Mouse (Mus musculus) adrenal gland, adult (tissue): Measurements from ENCODE around the gene A4gnt.
A peak's percentile ranks its signal among the peaks of the same experiment; 100 is the strongest.

Source experiments
- DNase-seq, 2 experiments: peaks; one replicate each; pipeline ENCODE4 v3.0.0; 2022 to 2023; ENCODE audit warnings: low spot score in 1 of 2; ENCODE audit not compliant: inconsistent age in 2 of 2

A4gnt gene

GRCm38 (mm10) chr9:99612202-99612601 lies at the start of gene A4gnt:
A4gnt (plus strand) TSS chr9:99612502.
- DNase-seq, result no peak

- peak; percentile 68 to 89 for DNase-seq
Observed at GRCm38 (mm10) chr9:99563714-99564113, 48.6 kb upstream of the A4gnt start.

- DNase-seq, result no peak
Observed at GRCm38 (mm10) chr9:99568023-99568346, 44.3 kb upstream of the A4gnt start.

DNA sequence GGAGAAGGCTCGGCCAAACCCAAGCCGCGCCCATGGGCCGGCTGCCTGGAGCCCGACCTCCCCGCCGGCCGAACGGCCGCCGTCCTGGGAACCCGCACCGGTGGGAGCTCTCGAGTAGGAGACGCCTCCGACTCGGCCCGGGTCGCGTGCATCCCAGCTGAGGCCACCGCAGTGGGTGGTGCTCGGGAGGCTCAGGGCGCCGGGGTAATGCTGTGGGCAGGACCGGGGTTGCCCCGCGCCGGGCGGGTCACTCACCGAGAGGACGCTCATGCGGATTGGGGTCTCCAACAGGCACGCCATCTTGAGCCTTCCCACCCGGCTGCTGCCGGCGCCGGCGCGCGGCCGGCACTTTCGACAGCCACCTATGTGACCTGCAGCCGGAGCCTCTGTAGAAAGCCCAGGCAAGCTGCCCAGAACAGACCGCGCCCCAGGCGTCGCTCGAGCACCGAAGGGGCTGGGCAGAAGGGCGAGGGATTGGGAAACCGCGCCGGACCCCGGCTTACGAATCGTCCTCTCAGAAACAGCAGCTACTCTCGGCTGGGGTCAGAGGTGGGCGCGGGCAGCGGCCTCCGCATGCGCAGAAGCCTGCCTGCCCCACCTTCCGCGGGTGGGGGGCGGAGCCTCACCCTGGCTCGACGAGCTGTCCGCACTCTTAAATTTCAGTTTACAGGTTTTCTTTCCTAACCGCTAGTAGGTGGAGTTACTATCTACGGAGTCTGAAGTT lies 43.8 kb upstream of the A4gnt start, which contains the start of gene Armc8:
TSS of gene Armc8 (minus strand) at position 553 of the 724 bp plus-strand sequence.
- peak; percentile 94 to 98 for DNase-seq

- no peak for DNase-seq
Observed at GRCm38 (mm10) chr9:99569071-99569397, 43.3 kb upstream of the A4gnt start.

DNA sequence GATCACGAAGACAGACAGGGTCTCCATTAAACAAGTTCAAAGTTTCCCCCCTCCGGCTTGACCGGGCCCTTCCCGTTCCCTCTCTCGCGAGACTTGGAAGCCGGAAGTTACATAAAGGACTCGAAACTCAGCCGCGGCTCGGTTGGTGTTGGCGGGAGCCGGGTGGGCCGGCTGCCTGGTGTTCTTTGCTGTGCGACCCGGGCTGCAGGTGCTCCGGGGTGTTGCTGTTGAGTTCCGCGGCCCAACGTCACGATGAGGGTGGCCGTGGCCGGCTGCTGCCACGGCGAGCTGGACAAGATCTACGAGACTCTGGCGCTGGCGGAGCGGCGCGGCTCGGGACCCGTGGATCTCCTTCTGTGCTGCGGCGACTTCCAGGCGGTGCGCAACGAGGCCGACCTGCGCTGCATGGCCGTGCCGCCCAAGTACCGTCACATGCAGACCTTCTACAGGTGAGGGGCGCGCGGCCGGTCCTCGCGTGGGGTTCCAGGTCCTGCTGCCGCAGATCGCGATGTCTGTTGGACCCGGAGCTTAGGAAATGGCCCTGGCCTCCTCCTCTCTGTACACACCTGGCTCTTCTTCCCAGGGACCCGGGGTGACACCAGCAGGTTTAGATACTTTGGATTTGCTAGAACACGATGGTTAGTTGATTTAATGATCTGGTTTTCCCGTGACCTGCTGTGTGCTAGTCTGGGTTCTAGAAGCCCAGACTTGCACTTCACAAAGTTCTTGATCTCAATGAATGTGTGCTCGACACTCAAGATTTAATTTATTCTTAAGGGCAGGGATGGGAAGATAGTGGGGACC lies 36.4 kb upstream of the A4gnt start, which contains the start of gene Dbr1:
TSS of gene Dbr1 (plus strand) at position 123 of the 804 bp plus-strand sequence.
- peak; percentile 92 to 97 for DNase-seq

GRCm38 (mm10) chr9:99580655-99581054 lies 31.6 kb upstream of the A4gnt start:
- peak; percentile 30 to 74 for DNase-seq

DNA sequence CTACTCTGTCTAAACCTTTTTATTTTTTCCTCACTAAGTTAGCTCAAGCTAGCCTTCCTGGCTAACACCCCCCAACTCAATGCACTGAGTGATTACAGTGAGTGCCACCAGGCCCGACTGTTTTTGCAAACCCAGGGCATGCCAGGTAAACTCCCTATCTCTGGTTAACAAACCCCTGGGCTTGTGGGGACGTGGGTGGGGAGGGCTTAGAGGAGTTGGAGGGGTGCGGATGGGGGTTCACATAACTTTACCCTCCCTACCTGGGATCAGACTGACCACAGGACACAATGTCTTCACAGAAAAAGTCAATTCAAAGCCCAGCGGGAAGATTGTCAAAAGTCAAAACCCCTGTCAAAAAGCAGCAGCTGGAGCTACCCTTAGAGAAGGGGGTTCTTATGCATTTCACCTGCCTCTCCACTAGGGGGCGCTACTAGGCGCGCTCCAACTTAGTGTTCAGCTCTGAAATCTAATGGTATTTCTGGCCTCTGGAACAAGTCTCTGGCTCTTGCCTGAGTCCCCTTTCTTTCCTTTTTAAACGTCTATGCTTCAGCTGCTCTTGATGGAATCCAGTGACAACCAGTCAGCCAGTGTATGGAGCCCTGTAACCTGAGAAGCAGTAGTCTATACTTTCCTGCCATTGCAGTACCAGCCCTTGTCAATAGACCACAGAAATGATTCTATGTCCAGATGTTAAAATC lies 24.6 kb upstream of the A4gnt start:
- DNase-seq, result peak; percentile 49 to 87

DNA sequence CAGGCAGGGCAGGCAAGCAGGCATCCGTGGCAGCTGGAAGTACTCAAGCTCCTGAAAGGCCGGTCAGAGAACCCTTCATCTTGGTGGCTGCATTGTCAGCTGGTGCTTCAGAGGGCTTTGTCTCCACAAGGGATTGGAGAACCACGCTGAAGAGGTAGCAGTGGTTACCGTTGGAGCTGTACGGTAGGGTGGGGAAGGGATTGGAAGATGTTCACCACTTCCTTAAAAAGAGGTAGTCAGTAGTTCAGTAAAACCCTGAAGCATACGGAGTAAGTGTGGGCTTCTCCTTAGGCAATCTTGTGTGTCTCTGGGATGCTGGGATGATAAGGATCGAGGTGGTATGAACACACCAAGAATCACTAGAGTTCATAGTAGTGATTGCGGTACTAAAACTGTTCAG lies 21.2 kb upstream of the A4gnt start:
- DNase-seq, result no peak

GRCm38 (mm10) chr9:99599127-99599526 lies 13.2 kb upstream of the A4gnt start:
- peak in 1 of 2 experiments; percentile 51 for DNase-seq

DNA sequence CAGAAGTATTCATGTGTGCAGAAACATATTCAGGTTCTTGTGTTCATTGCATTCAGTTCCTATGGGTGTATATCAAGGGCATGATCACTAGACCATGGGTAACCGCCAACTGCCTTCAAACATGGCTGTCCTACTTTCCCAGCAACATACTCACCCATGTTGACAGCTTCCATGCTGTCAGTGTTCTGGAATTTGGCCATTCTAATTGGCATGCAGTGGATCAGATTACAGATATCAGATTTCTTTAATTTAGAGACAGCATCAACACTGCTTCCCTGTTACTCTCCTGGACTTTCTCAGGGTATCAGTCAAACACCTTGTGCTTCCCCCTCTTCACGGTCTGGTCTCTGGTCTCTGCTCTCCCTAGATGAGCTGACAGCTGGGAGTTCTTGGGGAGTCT lies 8.7 kb upstream of the A4gnt start:
- no peak for DNase-seq

DNA sequence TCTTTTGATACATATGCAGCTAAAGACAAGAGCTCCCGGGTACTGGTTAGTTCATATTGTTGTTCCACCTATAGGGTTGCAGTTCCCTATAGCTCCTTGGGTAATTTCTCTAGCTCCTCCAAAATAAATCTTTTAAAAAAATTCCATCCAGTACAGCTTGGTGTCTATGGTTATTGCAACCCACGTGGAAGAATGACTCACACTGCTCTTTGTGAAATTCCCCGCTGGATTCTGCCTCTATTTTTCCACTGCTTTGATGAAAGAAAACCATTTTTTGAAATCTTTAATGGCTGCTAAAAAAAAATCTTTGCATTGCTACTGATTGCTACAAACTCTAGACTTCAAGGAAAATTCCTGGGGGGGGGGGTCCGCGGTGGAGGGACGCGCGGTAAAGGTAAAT lies 7.4 kb downstream of the A4gnt start:
- no peak for DNase-seq

DNA sequence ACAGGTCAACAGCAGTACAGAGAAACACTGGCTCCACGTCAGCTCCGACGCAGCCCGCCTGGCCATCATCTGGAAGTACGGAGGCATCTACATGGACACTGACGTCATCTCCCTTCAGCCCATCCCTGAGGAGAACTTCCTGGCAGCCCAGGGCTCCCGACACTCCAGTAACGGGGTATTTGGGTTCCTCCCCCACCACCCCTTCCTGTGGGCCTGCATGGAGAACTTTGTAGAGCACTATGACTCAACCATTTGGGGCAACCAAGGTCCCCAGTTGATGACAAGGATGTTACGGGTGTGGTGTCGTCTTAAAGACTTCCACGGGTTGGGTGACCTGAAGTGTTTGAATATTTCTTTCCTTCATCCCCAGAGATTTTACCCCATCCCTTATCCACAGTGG lies 7.9 kb downstream of the A4gnt start:
- no peak for DNase-seq

DNA sequence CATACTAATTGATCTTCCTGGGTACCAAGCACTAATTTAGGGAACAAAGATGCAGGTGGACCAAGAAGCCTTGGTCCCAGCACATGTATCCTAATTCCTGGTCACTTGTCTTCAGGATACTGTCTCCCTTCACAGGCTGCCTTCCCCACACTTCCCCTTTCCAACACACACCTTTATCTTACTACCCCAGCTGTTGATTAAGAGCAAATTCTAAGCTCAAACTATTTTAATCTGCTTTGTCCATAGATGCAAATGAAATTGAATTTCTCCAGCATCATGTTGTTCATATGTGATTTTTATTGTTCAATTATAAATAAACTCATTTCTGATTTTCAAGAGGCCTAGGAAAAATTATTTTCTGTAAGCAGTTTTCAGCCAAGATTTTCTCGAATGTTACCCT lies 9.7 kb downstream of the A4gnt start:
- no peak for DNase-seq

- DNase-seq, result no peak
Observed at GRCm38 (mm10) chr9:99622966-99623365, 10.7 kb downstream of the A4gnt start.

- peak; percentile 35 to 86 for DNase-seq
Observed at GRCm38 (mm10) chr9:99624117-99624516, 11.8 kb downstream of the A4gnt start.

DNA sequence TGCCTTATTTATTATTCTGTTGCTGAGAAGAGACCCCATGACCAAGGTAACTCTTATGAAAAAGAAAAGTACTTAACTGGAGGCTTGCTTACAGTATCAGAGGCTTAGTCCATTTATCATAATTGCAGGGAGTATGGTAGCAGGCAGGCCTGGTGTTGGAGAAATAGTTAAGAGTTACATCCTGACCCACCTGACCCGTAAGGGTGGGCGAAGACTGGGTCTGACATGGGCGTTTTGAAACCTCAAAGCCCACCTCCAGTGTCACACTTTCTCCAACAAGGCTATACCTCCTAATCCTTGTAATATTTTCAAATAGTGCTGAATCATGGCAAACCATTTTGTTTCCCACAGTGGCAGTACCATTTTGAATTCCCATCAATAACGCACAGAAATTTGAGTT lies 16.3 kb downstream of the A4gnt start:
- DNase-seq, result no peak

DNA sequence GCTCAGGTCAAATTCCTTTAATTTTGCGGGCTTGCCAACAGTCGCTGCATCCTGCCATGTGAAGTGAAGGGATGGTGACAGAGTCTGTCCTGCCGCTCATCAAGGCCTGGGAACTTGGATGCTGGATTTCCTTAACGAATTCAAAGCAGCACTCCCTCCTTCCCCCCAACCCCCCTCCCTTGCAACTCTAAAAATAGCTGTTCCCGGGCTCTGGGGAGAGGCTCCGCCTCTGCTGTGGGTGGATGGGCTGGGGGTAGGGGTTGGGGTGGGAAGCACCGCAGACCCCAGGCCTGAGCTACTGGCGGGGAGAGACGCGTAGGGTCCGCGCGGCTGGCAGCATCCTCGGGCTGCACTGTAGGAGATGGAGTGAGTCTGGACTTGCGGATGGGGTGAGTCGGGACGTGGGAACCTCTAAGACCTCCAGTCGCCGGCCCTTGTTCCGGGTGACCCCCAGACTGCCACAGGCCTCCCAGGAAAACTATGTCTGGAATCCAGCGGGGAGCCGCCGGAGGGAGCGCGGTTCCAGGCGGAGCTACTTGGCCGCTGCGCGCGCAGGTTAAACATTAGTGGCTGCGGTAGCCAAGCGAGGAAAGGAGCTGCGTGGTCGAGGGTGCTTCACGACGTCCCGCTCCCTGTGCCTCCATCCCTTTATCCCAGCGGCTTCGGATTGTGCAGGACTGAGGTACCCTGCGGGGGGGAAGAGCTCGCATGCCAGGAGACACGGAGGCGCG lies 17.1 kb downstream of the A4gnt start, which contains the start of gene Dzip1l:
TSS of gene Dzip1l (plus strand) at position 216 of the 731 bp plus-strand sequence.
- DNase-seq, result peak; percentile 60 to 86

GRCm38 (mm10) chr9:99630071-99630470 lies 17.8 kb downstream of the A4gnt start:
- DNase-seq, result peak in 1 of 2 experiments; percentile 73

DNA sequence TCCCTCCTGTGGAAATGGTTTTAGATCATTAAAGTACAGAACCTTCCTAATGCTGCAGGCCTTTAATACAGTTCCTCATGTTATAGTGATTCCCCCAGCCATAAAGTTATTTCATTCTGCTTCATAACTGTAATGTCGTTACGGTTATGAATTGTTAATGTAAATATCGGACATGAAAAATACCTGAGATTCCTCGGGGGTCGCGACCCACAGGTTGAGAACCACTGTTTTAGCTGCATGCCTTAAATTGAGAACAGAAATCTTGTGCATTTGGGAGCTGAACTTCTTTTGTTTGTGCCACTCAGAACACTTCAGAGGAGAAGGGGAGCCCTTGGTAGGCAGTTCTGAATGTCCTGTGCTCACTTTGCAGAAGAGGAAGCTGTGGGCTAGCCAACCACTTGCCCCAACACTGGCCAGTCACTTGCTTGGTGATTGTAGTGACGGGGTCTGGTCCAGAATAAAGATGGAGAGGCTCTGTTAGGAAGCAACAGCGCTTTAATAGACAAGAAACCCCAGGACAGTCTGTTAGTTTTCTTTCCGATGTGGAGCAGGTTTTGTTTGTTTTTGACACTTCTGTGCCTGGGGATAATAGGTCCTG lies 18.3 kb downstream of the A4gnt start:
- DNase-seq, result no peak

DNA sequence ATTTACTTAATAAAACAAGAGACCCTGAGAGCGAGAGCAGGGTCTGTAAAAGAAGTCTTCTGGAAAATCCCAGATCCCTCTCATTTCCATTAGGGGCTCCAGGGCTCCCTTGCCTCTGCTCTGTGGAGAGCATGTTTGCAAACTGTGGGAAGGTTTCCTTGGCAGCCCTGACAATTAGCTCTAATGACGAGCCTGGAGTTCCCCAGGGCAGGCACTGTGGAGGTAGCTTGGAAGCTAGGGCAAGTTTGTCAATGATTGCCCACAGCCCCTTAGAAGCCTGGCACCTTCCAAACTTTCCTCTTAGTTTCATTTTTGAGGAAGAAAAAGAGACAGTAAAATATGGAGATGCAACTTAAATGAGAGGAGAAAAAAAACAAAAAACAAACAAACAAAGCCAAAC lies 19.5 kb downstream of the A4gnt start:
- no peak for DNase-seq
